Mouse (Mus musculus): ENCODE results near the gene Cadps. TPM values are rescaled to one million over a fixed set of nuclear protein-coding genes. Genes with fewer than 3 reads are reported as not detected.

Cadps gene
- polyA plus RNA-seq, 2 experiments from 2014 or later = 0.57 TPM; not detected in 1

DNA sequence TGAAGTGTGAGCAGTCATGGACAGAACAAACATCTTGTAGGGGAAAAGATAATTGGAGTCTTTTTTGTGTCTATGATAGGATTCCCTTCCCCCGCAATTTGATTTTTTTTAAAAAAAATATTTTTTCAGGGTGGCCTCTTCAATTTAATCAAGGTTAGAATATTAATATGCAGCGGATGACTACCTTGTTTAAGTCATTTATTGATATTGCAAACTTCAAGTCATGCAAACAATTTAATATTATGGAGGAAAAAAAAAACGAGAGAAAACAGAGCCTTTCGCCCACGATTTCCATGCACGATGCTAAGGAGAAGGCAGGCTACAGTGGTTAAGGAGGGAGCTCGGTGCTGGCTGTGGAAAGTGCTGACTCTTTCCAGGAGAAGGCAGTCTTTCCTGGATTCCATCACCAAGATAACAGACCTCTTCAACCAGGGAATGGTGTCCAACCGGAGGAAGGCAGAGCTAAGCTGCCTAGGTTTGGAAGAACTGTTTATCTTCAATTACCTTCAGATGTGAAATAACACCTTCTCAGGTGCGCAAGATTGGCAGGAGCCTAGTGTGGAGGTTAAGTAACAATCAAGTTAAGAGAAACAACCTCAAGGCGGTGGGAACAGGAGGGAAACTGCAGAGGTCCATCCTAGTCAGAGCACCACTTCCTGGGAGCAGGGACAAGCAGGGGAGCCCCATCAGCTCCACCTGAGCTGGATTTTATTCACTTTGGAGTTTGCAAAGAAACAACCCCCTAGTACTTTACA is 483.9 kb downstream of the Cadps start:
- no peak for ATAC-seq

DNA sequence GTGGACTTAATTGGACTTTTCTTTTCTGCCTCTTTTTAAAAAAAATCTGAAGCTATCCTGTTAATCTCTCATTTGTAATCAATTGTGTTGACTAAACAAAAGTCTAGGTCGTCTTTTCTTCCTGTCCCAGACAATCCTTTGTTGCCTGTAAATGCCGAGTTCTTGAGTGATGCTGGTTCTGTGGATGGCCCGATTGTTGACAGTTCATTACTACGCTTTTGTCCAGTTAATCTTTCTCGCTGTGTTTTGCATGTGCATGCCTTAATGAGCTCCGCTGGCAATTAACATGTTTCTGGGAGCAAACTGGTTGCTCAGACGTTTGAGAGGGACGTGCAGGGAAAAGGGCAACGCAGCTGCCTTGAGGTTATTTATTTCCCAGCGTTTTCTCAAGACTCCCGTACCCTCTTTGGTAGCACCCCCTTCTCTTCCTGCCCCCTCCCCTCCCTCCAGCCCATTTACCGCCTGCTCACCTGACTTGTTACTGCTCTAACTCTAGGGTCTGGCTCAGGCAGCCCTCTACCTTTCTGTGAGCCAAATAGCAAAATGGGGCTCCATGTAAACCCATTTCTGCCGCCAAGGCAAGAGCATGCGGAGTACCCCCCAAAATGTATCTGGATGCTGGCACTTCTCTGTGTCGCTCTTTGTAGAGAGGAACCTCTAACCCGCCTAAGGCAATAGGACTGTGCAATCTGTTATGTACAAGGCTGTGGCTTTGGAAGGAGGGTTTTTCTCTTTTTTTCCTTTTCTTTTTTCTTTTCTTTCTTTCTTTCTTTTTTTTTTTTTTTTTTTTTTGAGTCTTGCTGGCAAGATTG is 484.7 kb downstream of the Cadps start:
- ATAC-seq = no peak

DNA sequence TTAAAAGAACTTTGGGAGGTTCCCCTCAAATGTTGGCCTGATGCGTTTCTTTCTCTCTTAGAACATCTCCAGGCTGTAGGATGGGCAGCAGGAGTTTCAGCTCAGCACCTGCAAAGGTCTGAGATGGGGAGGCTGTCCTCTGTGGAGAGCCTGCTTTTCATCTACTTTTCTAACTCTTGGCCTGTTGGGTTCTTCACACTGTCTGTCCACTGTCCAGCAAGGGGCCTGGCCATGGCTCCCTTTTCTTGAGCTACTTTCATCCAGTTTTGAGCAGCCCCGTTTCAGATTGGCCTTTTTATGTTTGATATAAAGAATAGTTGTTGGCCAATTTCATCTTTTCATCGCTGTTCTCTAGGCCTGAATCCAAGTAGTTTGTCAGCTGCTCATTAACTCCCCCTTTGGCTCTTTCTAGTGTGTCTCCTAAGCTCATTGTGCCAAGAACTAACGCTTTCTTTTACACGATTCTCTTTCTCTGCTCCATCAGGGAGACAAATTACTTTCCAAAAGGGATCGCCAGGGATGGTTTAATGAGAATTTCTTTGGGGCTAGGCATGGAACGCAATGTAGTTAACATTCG is 485.4 kb downstream of the Cadps start:
- ATAC-seq = no peak

DNA sequence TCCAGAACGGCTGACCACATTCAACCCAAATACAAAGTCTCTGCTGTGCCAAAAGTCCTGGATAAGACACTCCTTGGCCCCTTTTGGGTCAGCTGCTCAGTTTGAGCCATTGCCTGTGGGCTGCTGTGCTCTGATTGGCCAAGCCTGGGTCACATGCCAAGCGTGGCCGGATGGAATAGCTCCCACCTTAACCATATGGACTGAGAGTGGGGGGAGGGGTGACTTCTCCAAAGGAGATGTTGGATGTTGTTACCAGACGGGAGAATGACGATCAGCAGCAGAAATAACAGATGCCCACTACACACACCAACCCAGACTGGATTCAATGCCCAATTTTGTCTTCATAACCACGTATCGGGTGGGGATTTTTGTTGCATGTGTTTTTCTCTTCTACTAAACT is 488.0 kb downstream of the Cadps start:
- no peak for ATAC-seq

DNA sequence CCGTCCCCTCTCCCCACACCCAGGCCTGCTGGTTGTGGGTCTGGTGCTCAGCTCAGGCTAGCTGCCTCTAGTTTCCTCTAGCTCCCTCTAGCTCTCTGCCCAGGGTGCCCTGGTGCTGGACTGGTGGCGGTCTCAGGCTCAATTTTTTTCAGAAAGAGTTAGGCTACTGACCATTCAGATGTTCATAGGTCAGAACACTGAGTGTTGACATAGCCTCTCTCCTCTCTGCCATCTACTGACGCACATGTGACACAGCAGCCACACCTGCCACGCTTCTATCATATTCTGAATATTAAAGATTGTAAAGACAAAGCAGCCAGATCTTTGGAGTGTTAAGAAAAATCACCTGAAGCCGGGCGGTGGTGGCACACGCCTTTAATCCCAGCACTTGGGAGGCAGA is 489.3 kb downstream of the Cadps start:
- no peak for ATAC-seq

Data from activated CD4-positive, CD25-positive, alpha-beta regulatory T cell, adult 4 months (primary cell).